Mouse (Mus musculus) heart, embryonic 10.5 days (tissue): ENCODE results near the gene Rsrc1. TPM values are rescaled to one million over a fixed set of nuclear protein-coding genes. Genes with fewer than 3 reads are reported as not detected.

ENCODE experiments used
- DNase-seq: peaks from one replicate; pipeline ENCODE4 v3.0.0-alpha.2; 2017; ENCODE audit warnings: low spot score
- H3K27ac ChIP-seq: fragments of 300-500 bp; sonication (generic); 2 replicates; pipeline ENCODE4 v1.5.1; 2016; ENCODE audit warnings: mild to moderate bottlenecking
- H3K27me3 ChIP-seq: fragments of 300-500 bp; sonication (generic); 2 replicates; pipeline ENCODE4 v1.6.1; 2016; ENCODE audit warnings: mild to moderate bottlenecking; ENCODE audit not compliant: poor library complexity, insufficient read depth, severe bottlenecking
- H3K36me3 ChIP-seq: fragments of 300-500 bp; sonication (generic); 2 replicates; pipeline ENCODE4 v1.6.1; 2016; ENCODE audit warnings: mild to moderate bottlenecking, moderate library complexity
- H3K4me1 ChIP-seq: fragments of 300-500 bp; sonication (generic); 2 replicates; pipeline ENCODE4 v1.6.1; 2016; ENCODE audit warnings: mild to moderate bottlenecking
- H3K4me3 ChIP-seq: fragments of 300-500 bp; sonication (generic); 2 replicates; pipeline ENCODE4 v1.5.1; 2016; ENCODE audit warnings: mild to moderate bottlenecking, moderate library complexity
- H3K9me3 ChIP-seq: fragments of 300-500 bp; sonication (generic); 2 replicates; pipeline ENCODE4 v1.6.1; 2016; ENCODE audit warnings: mild to moderate bottlenecking, moderate library complexity
- WGBS: fragments of 180-500 bp; shearing (Covaris S2); methylation state at CpG from one replicate; pipeline ENCODE4 v1.1.7; 2016; 5-methylcytosine and 5-hydroxymethylcytosine counted together
- polyA plus RNA-seq: library from polyadenylated mRNA; unstranded; fragments of >200 nt; fragmentation: Nextera tagmentation; extraction: Ambion mirVana; gene quantifications from 2 replicates; pipeline ENCODE4 v1.2.1, GENCODE M21; 2016

Rsrc1 gene
- polyA plus RNA-seq, 1 experiment from 2014 or later: 35.6 TPM

DNA sequence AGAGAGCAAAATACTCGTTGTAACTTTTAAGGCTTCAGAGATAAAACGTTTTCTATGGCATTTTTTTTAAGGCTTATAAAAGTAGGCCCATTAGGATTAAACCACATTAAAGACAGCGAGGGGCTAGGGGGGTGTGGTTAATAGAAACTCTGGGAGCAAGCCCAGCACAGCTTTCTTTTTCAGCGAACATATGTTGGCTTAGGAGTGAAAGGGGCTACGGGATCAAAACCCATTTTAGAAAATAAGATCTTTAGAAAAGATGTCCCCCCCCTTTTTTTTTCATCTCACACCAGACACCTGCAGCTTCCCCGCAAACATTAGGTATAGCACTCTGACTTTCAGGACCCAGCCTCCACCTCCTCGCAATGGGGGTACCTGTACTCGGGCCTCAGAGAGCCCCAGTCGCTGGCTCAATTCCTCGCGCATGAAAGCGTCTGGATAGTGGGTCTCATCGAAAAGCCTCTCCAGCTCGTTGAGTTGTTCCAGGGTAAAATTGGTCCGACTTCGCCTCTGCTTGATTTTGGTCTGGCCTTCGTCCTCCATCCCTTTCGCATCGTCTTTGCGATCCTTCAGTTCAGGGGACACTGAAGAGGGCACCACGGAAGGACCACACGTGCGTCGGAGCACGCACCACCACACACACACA lies 3.3 kb upstream of the Rsrc1 start:
- Histone ChIP-seq H3K9me3 (no peaks in the 10 kb centered on the region), H3K36me3 (no peaks in the 10 kb centered on the region), H3K4me3 (peak overlapping the region; percentile 51), H3K4me1 (peaks cover 34% of the 10 kb centered on the region), H3K27ac (no peak overlapping the region), H3K27me3 (peaks cover 97% of the 10 kb centered on the region)
- no peak for DNase-seq
- 3% methylated on average over 25 of the region's 25 CpGs for WGBS

DNA sequence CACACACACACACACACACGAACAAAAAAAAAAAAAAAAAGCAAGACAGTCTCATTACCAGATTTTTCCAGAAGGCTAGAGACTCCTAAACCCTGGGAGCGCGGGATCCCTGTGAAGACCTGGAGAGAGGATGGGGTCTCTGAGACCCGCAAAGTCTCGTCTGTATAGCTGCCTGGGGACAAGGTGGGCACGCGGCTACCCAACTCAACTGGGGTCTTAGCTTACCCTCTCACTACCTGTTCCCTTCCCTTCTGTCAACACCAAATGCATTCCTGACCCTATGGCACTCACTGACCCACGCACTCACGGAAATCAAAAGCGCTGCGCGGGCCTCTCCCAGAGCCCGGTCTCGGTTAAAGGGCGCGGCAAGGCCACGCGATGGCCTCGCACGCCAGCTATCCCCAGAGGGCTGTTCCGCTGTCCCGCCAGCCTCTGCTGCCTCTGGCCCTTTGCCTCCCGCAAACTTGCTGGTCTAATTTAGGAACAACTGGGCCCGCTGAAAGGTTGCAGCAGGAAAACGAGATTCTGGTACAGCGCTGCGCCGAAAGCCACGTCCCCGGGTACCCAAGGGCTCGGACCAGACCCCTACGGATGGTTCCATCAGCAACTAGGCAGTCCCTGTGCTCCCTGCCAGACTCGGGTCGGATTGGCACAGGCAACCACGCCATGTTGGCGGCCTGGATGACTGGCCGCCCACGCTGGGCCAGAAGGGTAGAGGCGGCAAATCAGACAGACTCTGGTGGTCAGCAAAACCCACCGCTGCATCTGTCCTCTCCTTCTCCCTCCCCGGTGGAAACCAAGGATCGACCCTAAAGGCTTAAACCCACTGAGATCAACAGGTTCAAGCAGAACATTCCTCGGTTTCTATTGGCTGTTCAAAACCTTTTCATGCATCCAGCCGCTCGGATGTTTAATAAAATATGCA lies 2.5 kb upstream of the Rsrc1 start:
- Histone ChIP-seq H3K9me3 (no peaks in the 10 kb centered on the region), H3K27me3 (peaks cover 95% of the 10 kb centered on the region), H3K36me3 (no peaks in the 10 kb centered on the region), H3K4me1 (peaks cover 28% of the 10 kb centered on the region), H3K4me3 (peak overlapping the region; percentile 51), H3K27ac (no peak overlapping the region)
- WGBS: under 1% methylated on average over 45 of the region's 45 CpGs
- DNase-seq: no peak

DNA sequence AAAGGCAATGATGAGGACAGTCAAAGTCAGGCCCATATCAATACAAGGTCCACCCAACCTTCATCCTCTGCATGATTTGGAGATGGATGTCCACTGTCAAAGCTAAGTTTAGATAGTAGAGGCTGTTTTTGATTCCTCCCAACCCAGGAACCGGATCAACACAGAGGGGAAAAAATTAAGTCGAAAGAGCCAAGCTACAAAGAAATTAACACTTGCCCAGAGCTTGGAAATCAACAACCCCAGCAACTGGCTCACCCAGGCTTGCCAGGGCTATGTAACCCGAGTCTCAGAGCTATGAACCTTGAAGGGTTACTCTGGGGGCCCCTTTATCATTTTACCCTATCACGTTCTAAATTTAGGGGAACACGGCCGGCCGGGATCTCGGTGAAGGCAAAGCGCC lies 1.7 kb upstream of the Rsrc1 start:
- DNase-seq: no peak
- Histone ChIP-seq H3K36me3 (no peaks in the 10 kb centered on the region), H3K27ac (no peak overlapping the region), H3K9me3 (no peaks in the 10 kb centered on the region), H3K27me3 (peaks cover 95% of the 10 kb centered on the region), H3K4me3 (peak overlapping the region; percentile 73; the same call in 1 of the 2 replicates), H3K4me1 (peaks cover 27% of the 10 kb centered on the region)
- WGBS: 4% methylated on average over 9 of the region's 9 CpGs

DNA sequence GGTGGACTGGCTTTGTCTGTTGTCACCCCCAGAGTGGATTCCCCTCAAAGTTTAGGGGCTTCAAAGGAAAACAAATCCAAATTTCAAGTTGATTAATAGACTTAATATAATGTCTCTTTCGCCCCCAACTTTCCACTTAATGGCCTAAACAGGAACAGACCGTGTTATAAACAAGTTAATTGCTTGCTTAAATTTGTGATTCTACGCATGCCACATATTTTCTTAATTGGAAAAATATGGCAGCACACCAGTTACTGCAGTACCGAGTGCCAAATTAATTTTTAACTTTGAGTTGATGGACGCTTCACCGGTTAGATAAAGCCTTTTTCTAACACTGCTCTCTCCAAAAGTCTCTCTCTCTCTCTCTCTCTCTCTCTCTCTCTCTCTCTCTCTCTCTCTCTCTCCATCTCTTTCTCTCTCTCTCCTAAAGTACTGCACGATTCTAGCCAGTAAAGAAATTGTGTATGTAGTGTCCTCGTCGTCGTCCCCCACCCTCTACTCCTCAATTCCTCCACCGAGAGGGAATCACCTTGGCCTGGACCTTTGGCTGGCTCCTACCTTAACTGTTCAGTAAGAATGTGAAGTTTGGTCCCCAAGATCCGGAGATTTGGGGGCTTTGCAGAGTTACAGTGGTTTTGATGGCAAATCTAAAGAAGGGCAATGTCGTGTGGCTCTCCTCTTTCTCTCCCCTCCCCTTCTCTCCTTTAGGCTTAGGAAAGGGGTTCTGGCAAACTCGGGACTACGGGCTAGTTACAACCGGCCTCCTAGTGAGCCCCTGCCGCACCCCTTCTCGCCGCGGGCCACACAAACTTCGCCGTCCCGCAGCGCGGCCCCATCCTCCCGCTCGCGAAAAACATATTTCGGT lies 847 bp upstream of the Rsrc1 start:
- Histone ChIP-seq H3K4me3 (peak overlapping the region; percentile 73), H3K36me3 (no peaks in the 10 kb centered on the region), H3K27me3 (peaks cover 90% of the 10 kb centered on the region), H3K27ac (peak overlapping the region; percentile 65), H3K4me1 (peaks cover 27% of the 10 kb centered on the region), H3K9me3 (no peaks in the 10 kb centered on the region)
- WGBS: 4% methylated on average over 29 of the region's 29 CpGs
- no peak for DNase-seq

DNA sequence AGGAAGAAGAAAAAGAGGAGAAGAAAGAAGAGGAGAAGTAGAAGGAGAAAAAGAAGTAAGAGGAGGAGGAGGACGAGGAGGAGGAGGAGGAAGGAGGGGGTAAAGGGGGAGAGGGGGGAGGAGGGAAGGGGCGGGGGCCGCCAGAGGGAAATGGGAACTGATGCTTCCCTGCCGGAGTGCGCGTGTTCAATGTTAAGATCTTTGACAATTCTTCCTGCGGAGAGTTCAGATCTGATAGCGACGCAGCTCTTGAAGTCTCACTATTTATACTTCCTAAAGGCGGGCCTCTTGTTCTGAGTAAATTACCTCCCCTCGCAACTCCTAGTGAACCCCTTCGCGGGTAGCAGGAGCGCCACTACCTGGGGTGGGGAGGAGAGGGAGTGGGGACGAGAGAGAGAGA lies 516 bp downstream of the Rsrc1 start, which contains the start of gene Shox2:
Gene Shox2, minus strand, starts transcription at position 66 of the 400 bp plus-strand sequence.
- under 1% methylated on average over 13 of the region's 15 CpGs for WGBS
- DNase-seq: no peak

DNA sequence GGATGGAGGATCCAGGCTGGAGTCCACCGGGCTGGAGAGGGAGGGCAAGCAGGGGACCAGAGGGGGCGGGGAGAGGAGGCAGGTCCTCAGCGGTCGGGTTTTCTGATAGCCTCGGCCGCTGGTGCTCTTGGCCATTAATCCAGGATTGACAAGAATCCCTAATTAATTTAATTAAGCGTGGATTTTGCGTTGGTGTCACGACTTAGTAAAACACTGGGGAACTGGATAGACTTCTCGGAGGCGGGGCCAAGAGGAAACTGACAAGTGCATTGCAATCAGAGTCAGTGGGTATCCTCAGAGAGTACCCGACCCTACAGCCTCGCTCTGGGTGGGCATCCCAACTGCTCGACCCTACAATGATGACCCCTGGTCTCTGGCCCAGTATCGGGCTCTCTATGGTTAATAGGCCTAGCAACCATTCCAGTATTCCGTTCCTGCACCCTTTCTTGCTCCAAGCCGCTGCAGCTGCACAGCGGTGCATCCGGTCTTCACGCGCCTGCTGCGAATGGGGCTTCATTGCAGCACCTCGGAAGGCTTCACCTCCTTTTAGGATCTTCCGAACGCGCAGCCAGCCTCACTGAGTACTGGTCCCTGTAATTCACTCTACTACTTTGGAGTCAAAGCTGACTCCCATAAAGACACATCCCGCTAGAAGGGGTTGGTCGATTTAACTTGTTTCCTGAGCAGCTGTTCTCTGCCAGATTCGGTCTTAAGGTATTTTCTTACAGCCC lies 1.2 kb downstream of the Rsrc1 start:
- Histone ChIP-seq H3K27ac (peak overlapping the region; percentile 3; the same call in 1 of the 2 replicates), H3K27me3 (peaks cover 72% of the 10 kb centered on the region), H3K9me3 (no peaks in the 10 kb centered on the region), H3K4me3 (peak overlapping the region; percentile 73), H3K36me3 (no peaks in the 10 kb centered on the region), H3K4me1 (peaks cover 31% of the 10 kb centered on the region)
- DNase-seq: no peak
- WGBS: under 1% methylated on average over 29 of the region's 29 CpGs

More for the DNA sequence above, 516 bp downstream of the Rsrc1 start, which contains the start of gene Shox2:
- Histone ChIP-seq H3K27ac (peak within 1 kb of the TSS; percentile 65), H3K27me3 (peaks cover 78% of the 10 kb centered on the region), H3K4me1 (peaks cover 31% of the 10 kb centered on the region), H3K36me3 (no peaks in the 10 kb centered on the region), H3K9me3 (no peaks in the 10 kb centered on the region), H3K4me3 (peak within 1 kb of the TSS; percentile 73)

DNA sequence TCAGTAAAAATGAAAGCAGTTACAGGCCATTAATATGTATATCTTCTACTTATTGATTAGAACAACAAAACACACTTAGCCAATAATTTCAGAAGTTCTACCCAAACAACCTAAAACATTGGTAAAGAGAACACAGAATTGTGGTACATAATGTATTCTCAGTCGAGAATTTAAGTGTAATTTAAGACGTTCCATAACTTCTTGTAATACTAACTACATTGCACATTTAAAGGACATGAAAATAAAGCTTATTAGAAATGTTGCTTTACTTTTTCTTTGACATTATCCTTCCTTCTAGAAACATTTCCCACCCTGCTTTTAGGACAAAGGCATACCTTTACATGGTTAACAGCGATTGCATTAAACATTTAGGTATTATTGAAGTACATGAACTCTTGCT lies 2.3 kb downstream of the Rsrc1 start:
- DNase-seq: no peak
- Histone ChIP-seq H3K9me3 (no peaks in the 10 kb centered on the region), H3K4me3 (no peak overlapping the region), H3K36me3 (no peaks in the 10 kb centered on the region), H3K4me1 (peaks cover 30% of the 10 kb centered on the region), H3K27ac (no peak overlapping the region), H3K27me3 (peaks cover 61% of the 10 kb centered on the region)
- WGBS: 18% methylated on average over 3 of the region's 3 CpGs

DNA sequence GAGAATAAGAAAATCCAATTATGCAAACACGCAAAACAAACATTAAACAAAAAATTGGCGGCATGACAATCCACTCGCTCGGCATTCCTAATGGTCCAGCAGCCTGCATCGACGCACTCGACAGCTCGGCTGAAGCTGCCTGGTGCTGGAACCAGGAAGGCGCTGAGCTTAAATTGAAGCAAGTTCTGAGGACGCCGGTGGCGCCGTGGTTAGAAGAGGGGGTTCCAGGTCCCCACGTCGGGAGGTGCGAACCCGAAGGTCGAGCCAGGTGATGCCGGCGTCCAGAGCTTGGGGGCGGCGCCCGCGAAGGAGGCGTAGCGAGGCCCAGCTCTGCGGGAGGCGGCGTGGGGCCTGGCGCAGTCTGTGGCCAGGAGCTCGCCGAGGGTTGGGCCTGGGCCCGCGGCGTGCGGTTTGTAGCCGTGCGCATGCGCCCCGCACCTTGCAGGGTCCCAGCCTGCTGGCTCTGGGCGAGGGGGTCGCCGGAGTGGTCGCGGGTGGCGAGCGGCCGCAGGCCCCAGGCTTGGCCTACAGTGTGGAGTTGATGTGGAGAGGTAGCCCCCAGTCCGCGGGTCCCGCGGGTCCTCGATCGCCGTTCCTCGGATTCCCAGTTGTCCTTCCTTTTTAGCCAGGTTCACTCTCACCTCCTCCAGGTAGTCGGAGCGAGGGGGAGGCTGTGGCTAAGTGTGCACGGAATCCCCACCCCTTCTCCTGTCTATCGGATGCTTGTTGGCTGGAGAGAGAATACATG lies 4.5 kb downstream of the Rsrc1 start:
- DNase-seq: peak; percentile 94
- H3K27me3 ChIP-seq: peaks cover 39% of the 10 kb centered on the region
- under 1% methylated on average over 60 of the region's 60 CpGs for WGBS
- H3K27ac ChIP-seq: peak overlapping the region; percentile 94
- no peaks in the 10 kb centered on the region for H3K9me3 ChIP-seq
- peaks cover 22% of the 10 kb centered on the region for H3K4me1 ChIP-seq
- no peaks in the 10 kb centered on the region for H3K36me3 ChIP-seq
- peak overlapping the region; percentile 94 for H3K4me3 ChIP-seq

DNA sequence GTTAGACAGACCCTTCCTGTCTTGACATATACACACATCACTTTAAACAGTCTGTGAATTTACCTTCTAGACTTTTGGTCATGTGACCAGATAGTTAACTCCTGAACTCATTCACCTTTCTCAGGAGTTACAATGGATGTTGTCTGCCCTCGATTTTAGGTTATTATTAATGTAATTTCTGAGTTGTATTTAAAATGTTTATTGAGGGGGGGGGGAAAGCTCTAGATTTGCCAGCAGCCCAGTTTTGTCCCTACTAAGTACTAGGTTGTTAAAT lies 5.0 kb downstream of the Rsrc1 start:
- Histone ChIP-seq H3K27ac (peak overlapping the region; percentile 94), H3K9me3 (no peaks in the 10 kb centered on the region), H3K36me3 (no peaks in the 10 kb centered on the region), H3K4me1 (peaks cover 17% of the 10 kb centered on the region; the same call in 1 of the 2 replicates), H3K27me3 (peaks cover 34% of the 10 kb centered on the region), H3K4me3 (peak overlapping the region; percentile 94)
- no peak for DNase-seq
- 9% methylated on average over 1 of the region's 1 CpGs for WGBS

DNA sequence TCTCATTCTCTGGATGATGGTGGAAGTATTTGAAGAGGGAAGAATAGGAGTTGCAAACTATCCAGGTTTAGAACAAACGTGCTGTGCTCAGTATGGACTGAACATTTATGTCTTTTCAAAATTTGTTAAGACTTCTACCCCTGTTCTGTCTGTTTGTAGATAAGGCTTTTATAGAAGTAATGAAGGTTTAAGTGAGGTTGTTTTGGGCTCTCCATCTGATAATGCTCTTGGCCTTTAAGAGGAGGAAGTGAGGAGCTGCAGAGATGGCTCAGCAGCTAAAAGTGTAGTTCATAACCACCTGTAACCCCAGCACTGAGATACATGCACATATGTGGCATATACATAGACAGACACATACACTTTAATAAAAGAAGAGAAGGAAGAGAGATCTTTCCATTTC lies 15.6 kb downstream of the Rsrc1 start:
- Histone ChIP-seq H3K27ac (no peak overlapping the region), H3K36me3 (peaks cover 31% of the 10 kb centered on the region), H3K4me1 (no peaks in the 10 kb centered on the region), H3K9me3 (no peaks in the 10 kb centered on the region), H3K27me3 (no peaks in the 10 kb centered on the region), H3K4me3 (no peak overlapping the region)
- WGBS: 89% methylated on average over 1 of the region's 1 CpGs
- no peak for DNase-seq

DNA sequence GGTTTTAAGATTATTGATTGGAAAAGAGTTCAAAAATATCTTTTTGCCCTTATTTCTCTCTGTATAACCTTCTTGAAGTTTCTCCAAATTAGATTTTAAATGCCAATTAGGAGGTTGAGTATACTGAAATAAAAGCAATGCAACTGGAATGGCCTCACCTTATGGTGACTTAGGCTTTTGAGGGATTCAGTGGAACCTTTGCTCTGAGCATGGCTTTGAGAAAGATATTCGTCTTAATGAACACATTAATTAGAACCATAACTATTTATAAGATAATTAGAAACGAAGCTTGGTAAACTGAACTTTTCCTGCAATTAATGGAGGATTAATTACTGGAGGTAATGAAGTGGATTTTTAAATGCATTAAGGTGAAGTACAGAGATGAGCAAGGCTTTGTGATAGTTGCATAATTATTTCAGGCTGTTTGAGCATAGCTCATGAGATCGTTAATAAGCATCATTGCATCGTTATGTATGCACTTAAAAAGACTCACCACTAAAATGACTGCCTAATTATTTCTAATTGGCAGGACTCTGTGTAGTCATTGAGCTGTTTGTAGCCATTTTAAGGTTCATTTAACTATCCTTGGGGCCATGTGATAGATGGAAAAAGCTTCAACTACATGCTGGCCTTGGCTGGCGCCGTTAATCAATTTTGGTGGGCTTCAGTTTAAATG lies 55.3 kb downstream of the Rsrc1 start:
- no peaks in the 10 kb centered on the region for H3K9me3 ChIP-seq
- no peaks in the 10 kb centered on the region for H3K27me3 ChIP-seq
- H3K4me3 ChIP-seq: no peak overlapping the region
- no peak for DNase-seq
- no peak overlapping the region for H3K27ac ChIP-seq
- 0 out of 2 replicates have a peak, but pooled peaks cover 2% of the 10 kb centered on the region for H3K36me3 ChIP-seq
- H3K4me1 ChIP-seq: no peaks in the 10 kb centered on the region
- WGBS: 87% methylated on average over 6 of the region's 6 CpGs
